Comparison of ENCODE assay signal across 14 mouse cellular contexts in the genomic region with DNA sequence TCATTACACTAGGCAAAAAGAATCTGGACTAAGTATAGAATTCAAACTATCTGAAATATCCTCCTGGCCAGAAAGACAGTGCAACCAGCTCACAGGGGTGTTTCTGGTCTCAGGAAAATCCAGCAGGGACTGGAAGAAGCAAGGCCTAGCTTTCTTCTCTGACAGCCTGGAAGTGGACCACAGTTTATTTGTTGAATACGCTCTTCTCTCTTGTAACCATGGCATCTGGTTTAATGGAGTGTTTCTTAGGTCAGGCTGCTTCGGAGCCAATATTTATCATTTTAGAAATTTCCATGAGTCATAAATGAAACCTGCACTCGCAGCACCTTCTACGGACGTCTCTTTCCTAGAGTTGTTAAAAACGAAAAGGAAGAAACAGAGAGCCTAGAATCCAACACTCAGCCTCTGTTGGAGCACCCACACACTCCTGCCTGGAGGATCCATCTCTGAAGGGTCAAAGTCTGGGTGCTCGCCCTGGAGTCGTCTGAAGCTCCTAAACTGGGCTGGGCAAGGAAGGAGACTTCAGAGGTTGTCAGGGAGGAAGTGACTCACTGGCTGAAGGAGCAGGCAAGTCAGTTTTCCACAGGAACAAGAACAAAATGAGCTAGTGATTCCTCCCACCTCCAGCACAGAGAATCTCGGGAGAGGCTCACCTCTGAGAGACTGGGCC. TPM values are rescaled to one million over a fixed set of nuclear protein-coding genes. Genes with fewer than 3 reads are reported as not detected.
DNase-seq lines count a peak whose midpoint lies in the region; ATAC-seq and TF ChIP-seq lines count a peak whose summit lies in the region.
"Had no signal": no experiment of that assay in that cellular context is flagged by ENCODE, and none has a peak within 500 bp of the region (broad histone marks: within the 10 kb centered on the region; RNA-seq: fewer than 3 reads in every experiment).

No protein-coding gene starts in this region.

- no peaks in the 10 kb centered on the region for H3K79me2 ChIP-seq in heart, adult 2 months (replicated peaks; ENCODE audit: control insufficient read depth, insufficient read depth, low read length)

- WGBS in heart, adult 2 months = 39% methylated on average over 9 of the region's 9 CpGs
- 69% methylated on average over 9 of the region's 9 CpGs for WGBS in heart, embryonic 11.5 days (ENCODE audit: insufficient replicate concordance)
- 42% methylated on average over 9 of the region's 9 CpGs for WGBS in stomach, embryonic 16.5 days

- no peak for TF ChIP-seq POLR2A in heart, adult 2 months (IDR thresholded peaks at IDR 0.05; ENCODE audit: insufficient read depth, low read depth, low read length)

- H3K4me1 ChIP-seq in heart, adult 2 months (ENCODE audit: control insufficient read depth, insufficient read depth, low read length) = peaks cover 2% of the 10 kb centered on the region
- H3K4me1 ChIP-seq in heart, embryonic 11.5 days (ENCODE audit: control insufficient read depth, insufficient read depth, low read length) = no peaks in the 10 kb centered on the region
- 0 out of 2 replicates have a peak, but pooled peaks cover 5% of the 10 kb centered on the region for H3K4me1 ChIP-seq in stomach, embryonic 16.5 days (ENCODE audit: control insufficient read depth, insufficient read depth, low read length)
- H3K4me1 ChIP-seq: embryonic facial prominence, embryonic 13.5 days; hindbrain, embryonic 15.5 days; lung, embryonic 15.5 days had no signal

- no peak for TF ChIP-seq EP300 in heart, adult 2 months (IDR thresholded peaks at IDR 0.05; ENCODE audit: insufficient read depth, low read depth, low read length)

- H3K4me2 ChIP-seq in heart, embryonic 11.5 days = no peak overlapping the region
- peak overlapping the region; percentile 11; the same call in 1 of the 2 replicates for H3K4me2 ChIP-seq in stomach, embryonic 16.5 days (ENCODE audit: low read depth, low read length)
- H3K4me2 ChIP-seq: embryonic facial prominence, embryonic 13.5 days; hindbrain, embryonic 15.5 days; lung, embryonic 15.5 days had no signal

- no peak for DNase-seq in heart, adult 2 months
- peak; percentile 30 for DNase-seq in lung, postnatal 36 days
- DNase-seq in lung, postnatal 4 days = no peak
- no peak for DNase-seq in cerebellum, adult 11-12 months
- DNase-seq in layer of hippocampus, adult 9-10 months (ENCODE audit: low spot score) = no peak
- DNase-seq: cerebellum, adult 9-10 months; thymus, adult 18-20 months had no signal

- no peak for TF ChIP-seq CTCF in heart, adult 2 months (IDR thresholded peaks at IDR 0.05)

- no peak overlapping the region for H3K4me3 ChIP-seq in heart, adult 2 months
- no peak overlapping the region for H3K4me3 ChIP-seq in heart, embryonic 11.5 days (ENCODE audit: low read depth, low read length)
- H3K4me3 ChIP-seq in stomach, embryonic 16.5 days (replicated peaks; ENCODE audit: low read length) = no peak overlapping the region
- H3K4me3 ChIP-seq: embryonic facial prominence, embryonic 13.5 days; hindbrain, embryonic 15.5 days; lung, embryonic 15.5 days had no signal

- intact Hi-C loops in heart, adult 2 months (cut with DNase I) = no loop called here

- peak overlapping the region; percentile 47 for H3K27ac ChIP-seq in heart, adult 2 months
- no peak overlapping the region for H3K27ac ChIP-seq in heart, embryonic 11.5 days (ENCODE audit: low read depth, low read length)
- peak overlapping the region; percentile 87 for H3K27ac ChIP-seq in stomach, embryonic 16.5 days (ENCODE audit: low read length)
- H3K27ac ChIP-seq: embryonic facial prominence, embryonic 13.5 days; hindbrain, embryonic 15.5 days; lung, embryonic 15.5 days had no signal

- no peaks in the 10 kb centered on the region for H3K27me3 ChIP-seq in heart, adult 2 months (ENCODE audit: control insufficient read depth, insufficient read depth, low read length)
- no peaks in the 10 kb centered on the region for H3K27me3 ChIP-seq in heart, embryonic 11.5 days (ENCODE audit: control insufficient read depth, insufficient read depth, low read length)
- no peaks in the 10 kb centered on the region for H3K27me3 ChIP-seq in stomach, embryonic 16.5 days (ENCODE audit: control insufficient read depth, insufficient read depth, low read length)
- H3K27me3 ChIP-seq: embryonic facial prominence, embryonic 13.5 days; hindbrain, embryonic 15.5 days; lung, embryonic 15.5 days had no signal

- ATAC-seq in heart, embryonic 11.5 days (replicated peaks; ENCODE audit: insufficient number of reproducible peaks, low FRiP score, low TSS enrichment) = no peak
- ATAC-seq in inflammation-experienced regulatory T-cells, adult 6 months = peak; percentile 28
- ATAC-seq in stomach, embryonic 16.5 days (ENCODE audit: insufficient read depth, low FRiP score) = peak; percentile 74; the same call in 1 of the 2 replicates
- ATAC-seq: activated CD4-positive, CD25-positive, alpha-beta regulatory T cell, adult 4 months had no signal

- no peaks in the 10 kb centered on the region for H3K9me3 ChIP-seq in heart, embryonic 11.5 days (replicated peaks; ENCODE audit: control insufficient read depth, low read length)
- H3K9me3 ChIP-seq in stomach, embryonic 16.5 days (replicated peaks; ENCODE audit: control insufficient read depth, low read length) = no peaks in the 10 kb centered on the region
- H3K9me3 ChIP-seq: embryonic facial prominence, embryonic 13.5 days; hindbrain, embryonic 15.5 days; lung, embryonic 15.5 days had no signal

- H3K9ac ChIP-seq in heart, adult 2 months (ENCODE audit: low read depth, low read length) = no peak overlapping the region
- H3K9ac ChIP-seq in heart, embryonic 11.5 days (ENCODE audit: low read depth, low read length) = no peak overlapping the region
- peak overlapping the region; percentile 19; the same call in 1 of the 2 replicates for H3K9ac ChIP-seq in stomach, embryonic 16.5 days (ENCODE audit: low read length)
- H3K9ac ChIP-seq: embryonic facial prominence, embryonic 13.5 days; hindbrain, embryonic 15.5 days; lung, embryonic 15.5 days had no signal

- H3K36me3 ChIP-seq in heart, adult 2 months (ENCODE audit: control insufficient read depth, insufficient read depth, low read length) = no peaks in the 10 kb centered on the region
- no peaks in the 10 kb centered on the region for H3K36me3 ChIP-seq in heart, embryonic 11.5 days (ENCODE audit: control insufficient read depth, insufficient read depth, low read length)
- H3K36me3 ChIP-seq in stomach, embryonic 16.5 days (ENCODE audit: control insufficient read depth, insufficient read depth, low read length) = no peaks in the 10 kb centered on the region
- H3K36me3 ChIP-seq: embryonic facial prominence, embryonic 13.5 days; hindbrain, embryonic 15.5 days; lung, embryonic 15.5 days had no signal

RNA-seq across cellular contexts. Expression of a gene that starts 11.6 kb away (rescaled TPM):
- total RNA-seq in heart, adult 2 months (2021) = 100 to 1,000 TPM; 163 to 166 TPM
- 54.8 and 85.7 TPM in 2 replicates for polyA plus RNA-seq in heart, adult 2 months (2012; rRNA removed)
- 1,059 and 1,185 TPM in 2 replicates for polyA plus RNA-seq in heart, embryonic 11.5 days (2014; fragmentation: Nextera tagmentation; extraction: Ambion mirVana)
- 10 to 100 TPM; 20.8 to 76.5 (median 26.2) TPM for polyA plus RNA-seq in inflammation-experienced regulatory T-cells, adult 6 months (2017; shearing (Covaris generic))
- 852 and 990 TPM in 2 replicates for polyA plus RNA-seq in stomach, embryonic 16.5 days (2015; fragmentation: Nextera tagmentation; extraction: Ambion mirVana)

RNA-seq across cellular contexts. Expression of a gene that starts 40.5 kb away (rescaled TPM):
- under 1 TPM; 0.25 to 0.26 TPM for total RNA-seq in heart, adult 2 months (2021)
- 0.27 and 0.32 TPM in 2 replicates for polyA plus RNA-seq in heart, adult 2 months (2012; rRNA removed)
- 1.5 and 1.9 TPM in 2 replicates for polyA plus RNA-seq in heart, embryonic 11.5 days (2014; fragmentation: Nextera tagmentation; extraction: Ambion mirVana)
- polyA plus RNA-seq in inflammation-experienced regulatory T-cells, adult 6 months (2017; shearing (Covaris generic)) = not detected
- polyA plus RNA-seq in stomach, embryonic 16.5 days (2015; fragmentation: Nextera tagmentation; extraction: Ambion mirVana) = 1.1 and 1.7 TPM in 2 replicates
